Mouse (Mus musculus) lung, postnatal 10 days (tissue): Measurements from ENCODE around the gene Tmem40.

Experiments used
- DNase-seq: peaks from one replicate; pipeline ENCODE4 v3.0.0; 2021

Tmem40 gene

DNA sequence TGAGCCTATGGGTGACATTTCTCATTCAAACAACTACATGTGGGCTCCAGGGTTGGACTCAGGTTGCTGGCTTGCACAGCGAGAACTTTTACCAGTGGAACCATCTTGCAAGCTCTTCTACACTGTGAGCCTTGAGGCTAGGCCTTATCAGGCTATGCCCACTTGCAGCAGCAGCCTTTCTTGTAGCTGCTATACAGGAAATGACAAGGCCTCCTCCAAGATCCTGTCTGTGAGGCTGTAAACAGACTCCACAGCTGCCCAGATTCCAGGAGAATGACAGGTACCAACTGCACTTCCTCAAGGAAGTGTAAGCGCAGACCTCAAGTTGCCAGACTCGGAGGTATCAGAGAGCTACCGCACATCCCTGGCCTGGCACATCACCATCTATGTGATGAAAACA, 6.0 kb upstream of the Tmem40 start:
- peak; percentile 53 for DNase-seq

DNA sequence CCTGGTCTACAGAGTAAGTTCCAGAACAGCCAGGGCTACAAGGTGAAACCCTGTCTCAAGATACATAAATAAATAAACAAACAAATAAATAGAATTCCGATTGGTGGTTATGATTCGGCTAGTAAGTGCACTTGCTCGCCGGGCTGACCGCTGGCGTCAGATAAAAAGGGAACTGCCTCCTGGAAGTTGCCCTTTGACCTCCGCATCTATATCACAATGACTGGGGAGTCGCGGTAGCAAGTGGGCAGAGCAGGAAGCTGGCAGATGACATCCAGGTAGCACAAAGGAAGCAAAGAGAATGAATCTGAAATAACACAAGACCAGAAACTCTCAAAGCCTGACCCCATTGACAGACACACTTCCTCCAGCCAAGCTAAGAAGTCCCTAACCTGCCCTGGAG, 5.1 kb upstream of the Tmem40 start:
- no peak for DNase-seq

DNA sequence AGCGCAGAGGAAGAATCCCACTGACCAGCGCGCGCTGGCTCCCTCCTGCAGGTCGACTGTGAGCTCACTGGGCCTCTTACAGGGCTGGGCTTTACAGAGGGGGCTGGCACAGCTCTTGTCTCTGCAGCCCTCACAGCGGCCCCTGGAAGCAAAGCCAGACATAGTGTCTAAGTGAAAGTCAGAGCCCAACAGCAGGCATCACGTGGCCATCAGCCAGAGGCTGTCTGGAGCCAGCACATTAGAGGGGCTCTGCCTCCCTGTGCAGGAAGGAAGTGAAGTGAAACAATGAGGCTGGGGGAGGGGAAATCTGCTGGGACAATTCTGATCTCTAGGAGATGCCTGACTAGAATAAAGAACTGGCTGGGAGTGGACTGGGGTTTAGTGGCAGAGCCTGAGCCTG, 2.0 kb upstream of the Tmem40 start:
- DNase-seq, result peak; percentile 93

DNA sequence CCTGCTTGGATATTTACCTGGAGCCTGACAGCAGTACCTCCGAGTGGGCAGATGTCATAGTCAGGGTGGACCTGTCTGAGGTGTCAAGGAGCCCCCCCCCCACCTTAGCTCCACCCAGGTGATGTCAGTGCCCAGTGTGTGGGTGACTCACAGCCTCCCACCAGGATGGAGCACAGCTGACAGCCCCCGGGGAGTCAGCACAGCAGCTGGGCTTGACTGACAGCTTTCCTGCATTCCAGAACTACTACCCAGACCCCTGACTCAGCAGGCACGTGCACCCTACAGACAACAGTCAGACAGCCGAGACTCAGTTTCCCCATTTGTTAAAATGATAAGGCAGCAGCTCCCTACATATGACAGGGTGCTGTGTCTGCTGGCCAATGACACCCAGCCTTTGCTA, 1.2 kb downstream of the Tmem40 start:
- DNase-seq, result no peak

DNA sequence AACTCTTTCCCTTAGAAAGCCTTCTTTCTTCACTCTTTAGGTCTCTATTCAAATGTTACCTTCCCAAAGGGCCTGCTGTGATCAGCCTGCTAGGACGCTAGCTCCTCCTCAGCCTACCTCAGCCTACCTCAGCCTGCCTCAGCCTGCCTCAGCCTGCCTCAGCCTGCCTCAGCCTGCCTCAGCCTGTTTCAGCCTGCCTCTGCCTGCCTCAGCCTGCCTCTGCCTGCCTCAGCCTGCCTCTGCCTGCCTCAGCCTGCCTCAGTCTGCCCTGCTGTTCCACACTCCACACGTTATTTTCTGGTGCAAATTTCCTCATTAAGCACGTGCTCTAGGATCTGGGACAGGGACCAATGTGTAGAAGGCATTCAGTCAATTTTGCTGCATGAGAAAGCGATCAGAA, 2.1 kb downstream of the Tmem40 start:
- no peak for DNase-seq

- peak; percentile 34 for DNase-seq
These were observed 2.7 kb downstream of the Tmem40 start for GRCm38 (mm10) chr6:115759461-115759860.

DNA sequence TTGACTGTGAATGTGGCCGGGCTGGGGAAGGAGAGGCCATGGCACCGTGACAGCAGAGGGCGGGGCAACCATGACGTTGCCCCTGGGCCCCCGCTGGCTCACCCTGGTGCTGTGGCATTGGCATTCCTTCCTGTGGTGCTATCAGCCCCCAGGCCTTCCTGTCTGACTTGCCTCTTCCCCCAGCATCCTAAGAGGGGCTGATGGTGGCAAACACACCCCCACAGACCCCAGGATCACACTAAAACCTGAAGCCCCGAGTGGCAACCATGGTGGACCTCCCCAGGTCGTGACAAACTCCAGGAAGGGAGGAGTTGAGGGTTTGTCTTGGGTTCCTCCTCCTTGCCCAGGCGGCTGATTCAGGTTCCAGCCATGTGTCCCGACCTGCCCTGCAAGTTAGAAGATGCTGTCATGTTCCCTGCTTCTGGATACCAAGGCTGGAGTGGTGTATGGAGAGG, 3.2 kb downstream of the Tmem40 start:
- DNase-seq, result peak; percentile 35

DNA sequence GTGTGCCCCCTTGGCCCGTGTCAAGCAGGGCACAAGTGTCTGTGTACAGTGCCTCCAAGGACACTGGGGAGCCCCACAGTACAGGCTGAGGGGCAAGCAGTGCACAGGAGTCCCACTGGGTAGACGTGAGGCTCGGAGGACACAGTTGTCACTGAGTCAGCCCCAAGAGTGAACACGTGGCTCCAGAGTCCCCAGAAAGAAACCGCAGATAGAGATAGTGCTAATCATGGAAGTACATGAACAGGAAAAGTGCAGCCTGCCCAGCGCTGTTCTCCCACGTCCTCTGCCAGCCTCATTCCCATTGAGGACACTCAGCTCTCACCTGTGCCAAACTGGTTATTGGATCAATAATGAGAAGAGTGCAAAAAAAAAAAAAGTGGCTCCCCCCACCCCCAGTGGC, 6.7 kb downstream of the Tmem40 start:
- DNase-seq, result no peak

- DNase-seq, result no peak
These were observed 15.9 kb downstream of the Tmem40 start for GRCm38 (mm10) chr6:115746326-115746725.

GRCm38 (mm10) chr6:115743569-115743968, 18.6 kb downstream of the Tmem40 start:
- DNase-seq, result peak; percentile 52

GRCm38 (mm10) chr6:115739056-115739455, 23.2 kb downstream of the Tmem40 start:
- no peak for DNase-seq

DNA sequence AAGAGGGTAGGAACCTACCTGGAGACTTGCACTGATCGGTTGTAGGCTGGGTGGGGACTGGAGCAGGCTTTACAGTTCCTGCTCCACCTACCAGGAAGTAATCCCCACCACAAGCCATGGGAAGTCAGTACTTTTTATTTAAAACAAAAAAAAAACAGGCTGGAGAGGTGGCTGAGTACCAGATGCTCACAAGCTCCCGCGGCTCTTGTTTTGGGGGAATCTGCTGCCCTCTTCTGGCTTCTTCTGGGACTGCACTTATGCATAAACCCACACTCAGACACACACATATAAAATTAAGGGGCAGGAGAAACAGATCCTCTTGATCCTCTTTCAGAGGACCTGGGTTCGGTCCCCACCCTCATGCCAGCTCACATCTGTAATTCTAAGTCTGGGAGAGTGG, 27.3 kb downstream of the Tmem40 start:
- DNase-seq, result peak; percentile 57

DNA sequence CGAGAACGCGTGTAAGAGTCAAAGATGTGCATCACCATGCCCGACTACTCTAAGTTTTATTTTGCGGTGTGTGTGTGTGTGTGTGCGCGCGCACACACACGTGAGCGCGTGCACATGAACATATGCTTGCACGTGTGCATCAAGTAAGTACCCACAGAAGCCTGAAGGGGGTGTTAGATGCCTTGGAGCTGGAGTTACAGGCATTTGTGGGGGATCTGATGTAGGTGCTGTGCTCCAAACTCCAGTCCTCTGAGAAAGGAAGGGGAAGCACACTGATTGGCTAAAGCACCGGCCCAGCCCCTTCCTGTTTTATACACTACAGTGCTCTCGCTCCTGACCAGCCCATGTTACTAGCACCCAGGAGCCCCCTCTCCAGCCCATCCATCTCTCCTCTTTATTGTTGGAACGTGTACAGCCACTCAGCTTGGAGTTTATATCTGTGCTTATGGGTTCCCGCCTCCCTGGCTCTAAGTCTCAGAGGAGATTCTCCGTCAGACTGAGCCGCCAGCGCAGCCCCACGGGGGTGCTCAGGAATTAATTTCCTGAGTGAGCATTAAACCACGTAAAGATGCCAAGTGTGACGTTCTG, 29.8 kb downstream of the Tmem40 start:
- DNase-seq, result no peak

DNA sequence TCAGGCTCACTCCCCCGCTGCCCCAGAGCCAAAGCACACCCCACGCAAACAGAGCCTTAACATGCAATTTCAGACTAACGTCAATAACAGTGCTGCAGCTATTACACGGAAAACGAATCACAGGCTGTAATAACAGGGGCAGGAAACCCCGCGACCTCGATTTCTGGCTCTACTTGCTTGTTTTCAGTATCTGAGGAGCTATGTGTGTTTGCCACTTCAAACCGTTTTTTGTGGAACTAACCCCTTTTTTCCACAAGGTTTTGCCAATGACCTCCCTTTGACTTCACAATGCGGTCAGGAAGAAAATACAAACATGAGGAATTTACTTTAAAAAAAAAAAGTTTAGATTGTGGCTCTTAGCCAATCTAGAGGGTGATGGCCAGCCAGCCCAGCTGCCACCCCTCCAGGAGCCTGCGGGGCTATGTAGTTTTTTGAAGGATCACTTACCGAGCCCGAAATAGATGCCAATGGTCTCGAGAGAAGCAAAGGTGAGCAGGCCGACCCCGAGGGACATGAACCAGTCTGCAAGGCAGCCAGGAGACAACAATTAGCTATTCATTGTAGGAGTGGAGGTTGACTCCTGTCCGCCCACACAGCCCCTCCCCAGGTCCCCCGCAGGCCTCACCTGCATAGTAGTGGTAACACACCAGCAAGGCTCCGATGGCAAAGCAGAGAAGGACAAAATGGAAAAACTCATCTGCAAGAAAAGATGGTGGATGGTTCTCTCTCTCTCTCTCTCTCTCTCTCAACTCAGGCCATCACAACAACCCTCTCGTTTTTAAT, 31.5 kb downstream of the Tmem40 start:
- DNase-seq, result peak; percentile 38

DNA sequence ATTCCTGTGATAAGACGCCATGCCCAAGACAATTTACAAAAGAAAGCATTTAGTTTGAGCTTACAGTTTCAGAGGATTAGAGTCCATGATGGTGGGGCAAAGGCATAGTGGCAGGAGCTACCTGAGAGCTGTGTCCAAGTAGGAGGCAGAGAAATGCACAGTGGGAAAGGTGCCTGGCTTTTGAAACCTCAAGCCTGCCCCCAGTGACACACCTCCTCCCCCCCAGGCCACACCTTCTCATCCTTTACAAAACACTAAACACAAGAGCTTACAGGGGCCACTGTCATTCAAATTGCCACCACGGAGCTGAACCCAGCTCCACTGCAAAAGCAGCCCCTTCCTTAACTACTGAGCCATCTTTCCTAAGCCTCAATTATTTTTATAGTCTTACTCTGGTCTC, 34.6 kb downstream of the Tmem40 start:
- DNase-seq, result no peak

- DNase-seq, result peak; percentile 64
These were observed 35.1 kb downstream of the Tmem40 start for GRCm38 (mm10) chr6:115727108-115727507.

GRCm38 (mm10) chr6:115722246-115722645, 40.0 kb downstream of the Tmem40 start:
- DNase-seq, result peak; percentile 22

DNA sequence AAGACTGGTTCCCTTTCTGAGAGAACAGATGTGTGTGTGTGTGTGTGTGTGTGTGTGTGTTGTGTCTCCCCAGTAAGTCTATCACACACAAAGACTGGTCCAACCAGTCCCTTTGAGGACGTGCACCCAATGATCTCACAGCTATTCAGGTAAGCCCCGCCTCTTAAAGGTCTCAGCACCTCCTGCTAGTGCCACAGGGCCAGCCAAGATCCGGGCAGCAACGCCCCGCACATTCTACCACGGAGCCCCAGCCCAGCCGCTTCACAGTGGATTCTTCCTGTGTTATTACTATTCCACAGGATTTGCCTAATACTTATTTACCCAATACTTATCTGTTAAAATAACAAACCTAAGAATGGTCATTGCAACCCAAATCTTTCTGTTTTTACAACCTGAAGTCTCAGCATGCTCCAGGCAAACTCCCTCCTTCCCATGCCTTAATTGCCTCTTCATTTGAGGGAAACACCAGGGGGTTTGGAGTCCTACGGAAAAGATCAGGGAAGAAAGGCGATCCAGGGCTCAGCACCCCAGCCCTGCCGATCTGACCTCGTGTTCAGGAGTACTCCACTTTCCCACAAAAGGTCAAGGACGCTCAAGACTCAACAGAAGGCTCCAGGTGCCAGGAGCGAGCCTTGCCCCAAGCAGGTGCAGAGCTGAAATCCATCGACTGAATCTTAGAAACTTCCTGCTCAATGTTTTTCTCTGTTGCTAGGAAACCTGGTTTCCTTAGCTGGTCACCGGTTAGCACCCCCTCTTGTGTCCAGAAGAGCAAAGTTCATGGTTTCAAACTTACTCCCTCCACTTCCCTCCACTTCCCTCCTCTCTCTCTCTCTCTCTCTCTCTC, 44.3 kb downstream of the Tmem40 start:
- peak; percentile 85 for DNase-seq

DNA sequence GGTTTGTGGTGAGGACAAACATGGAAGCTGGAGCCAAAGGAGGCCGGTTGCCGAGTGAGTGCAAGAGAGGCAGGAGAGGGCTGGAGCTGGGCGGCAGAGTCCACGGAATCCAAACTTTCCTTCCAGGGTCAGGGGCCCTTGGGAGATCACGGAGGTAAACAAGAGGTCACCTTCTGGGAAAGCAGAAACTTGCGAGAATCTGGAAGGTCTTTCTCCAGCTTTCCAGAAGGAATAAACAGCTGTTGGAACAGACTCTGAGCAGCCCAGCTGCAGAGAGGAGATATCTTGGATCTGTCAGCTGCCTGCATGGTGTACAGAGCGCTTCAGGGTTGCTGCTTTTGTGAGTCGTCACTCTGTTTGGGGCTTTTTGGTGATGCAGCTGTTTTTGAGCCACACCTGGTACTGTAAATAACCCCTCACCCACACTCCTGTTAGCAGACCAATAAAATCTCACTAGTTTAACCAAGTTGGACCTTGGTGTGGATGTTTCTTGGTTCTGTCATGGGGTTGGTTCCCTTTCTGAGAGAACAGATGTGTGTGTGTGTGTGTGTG, 45.0 kb downstream of the Tmem40 start:
- DNase-seq, result peak; percentile 36

DNA sequence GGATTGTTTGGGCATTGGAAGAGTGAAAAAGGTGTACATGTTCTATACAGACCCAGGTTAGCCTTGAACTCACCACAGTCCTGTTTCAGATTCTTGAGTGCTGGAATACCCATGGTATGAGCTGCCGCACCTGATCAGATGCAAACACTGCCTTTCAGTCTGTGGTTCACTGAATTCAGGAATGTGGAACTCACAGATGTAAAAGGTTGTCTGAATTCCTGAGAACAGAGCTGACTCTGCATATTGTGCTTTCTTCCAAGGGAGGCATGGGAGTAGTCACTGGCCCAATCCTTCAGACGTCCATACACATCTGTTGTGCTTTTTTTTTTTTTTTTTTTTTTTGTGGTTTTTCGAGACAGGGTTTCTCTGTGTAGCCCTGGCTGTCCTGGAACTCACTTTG, 50.9 kb downstream of the Tmem40 start:
- DNase-seq, result no peak

DNA sequence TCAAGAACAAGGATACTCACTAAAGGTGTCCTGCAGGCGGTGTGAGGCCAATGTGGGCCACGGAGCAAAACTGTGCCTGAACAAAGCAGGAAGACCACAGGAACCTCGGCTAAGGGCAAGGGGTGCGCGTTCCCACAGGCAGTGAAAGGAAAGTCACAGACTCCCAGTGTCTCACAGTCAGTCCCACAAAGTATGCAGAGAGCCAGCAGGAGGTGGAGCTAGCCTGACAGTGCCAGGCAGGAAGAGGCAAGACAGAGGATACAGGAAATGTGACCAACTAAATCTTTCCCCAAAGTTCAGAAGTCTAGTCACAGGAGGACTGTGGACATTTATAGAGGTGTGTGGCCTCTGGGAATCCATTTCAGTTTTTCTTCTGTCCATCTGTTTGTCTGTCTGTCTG, 59.3 kb downstream of the Tmem40 start:
- DNase-seq, result peak; percentile 30

GRCm38 (mm10) chr6:115701302-115701701, 60.9 kb downstream of the Tmem40 start:
- DNase-seq, result no peak

- DNase-seq, result no peak
These were observed 61.4 kb downstream of the Tmem40 start for GRCm38 (mm10) chr6:115700778-115701177.
